Mouse (Mus musculus) cerebellum, adult 2 months (tissue): ENCODE data around the gene Gm13420. TPM values are rescaled to one million over a fixed set of nuclear protein-coding genes. Genes with fewer than 3 reads are reported as not detected.

Experiments
- DNase-seq, 2 experiments: peaks; one replicate each; pipeline ENCODE4 v3.0.0; 2021
- H3K27ac ChIP-seq: fragments of 200-500 bp; 2 replicates; pipeline ENCODE4 v1.5.1; 2012; ENCODE audit warnings: low read length, control low read depth, inconsistent platforms; ENCODE audit not compliant: insufficient read depth
- H3K27me3 ChIP-seq: fragments of 200-500 bp; 2 replicates; pipeline ENCODE4 v1.6.1; 2012; ENCODE audit warnings: inconsistent platforms, mild to moderate bottlenecking, low read length, moderate library complexity; ENCODE audit not compliant: control insufficient read depth, insufficient read depth
- H3K4me1 ChIP-seq: fragments of 200-500 bp; 2 replicates; pipeline ENCODE4 v1.6.1; 2011; ENCODE audit warnings: low read length; ENCODE audit not compliant: control insufficient read depth, insufficient read depth
- H3K4me3 ChIP-seq: fragments of 200-500 bp; replicated peaks from 2 replicates; pipeline ENCODE3; 2011; ENCODE audit warnings: mild to moderate bottlenecking, low read depth, low read length, control low read depth; ENCODE audit not compliant: insufficient read depth
- CTCF ChIP-seq: fragments of 200-500 bp; IDR thresholded peaks from 2 replicates; pipeline ENCODE4 v1.5.1; 2011; ENCODE audit warnings: low read depth, mild to moderate bottlenecking, control low read depth, low read length, moderate library complexity, borderline replicate concordance; ENCODE audit not compliant: insufficient read depth
- POLR2A ChIP-seq: fragments of 200-500 bp; IDR thresholded peaks from 2 replicates; pipeline ENCODE4 v1.6.1; 2011; ENCODE audit warnings: low read length, control low read depth, borderline replicate concordance; ENCODE audit not compliant: insufficient read depth
- WGBS: fragments of 180-500 bp; shearing (Covaris S2); methylation state at CpG from one replicate; pipeline ENCODE4 v1.1.7; 2018; 5-methylcytosine and 5-hydroxymethylcytosine counted together
- polyA plus RNA-seq: library from polyadenylated mRNA; depleted of rRNA; stranded (reverse); fragments of >200 nt; gene quantifications from 2 replicates; pipeline ENCODE4 v1.2.3, GENCODE M21; 2012

The Gm13420 gene
- polyA plus RNA-seq, 1 experiment, result 0.28 TPM

- DNase-seq, result peak; percentile 72 to 73
- no peaks in the 10 kb centered on the region for H3K27me3 ChIP-seq
- TF ChIP-seq CTCF (no peak), POLR2A (no peak)
- peaks cover 57% of the 10 kb centered on the region for H3K4me1 ChIP-seq
- 35% methylated on average over 18 of the region's 18 CpGs for WGBS
- H3K4me3 ChIP-seq, result no peak overlapping the region
- H3K27ac ChIP-seq, result peak overlapping the region; percentile 85
Observed at GRCm38 (mm10) chr2:29706726-29707620, 44.5 kb downstream of the Gm13420 start.

DNA sequence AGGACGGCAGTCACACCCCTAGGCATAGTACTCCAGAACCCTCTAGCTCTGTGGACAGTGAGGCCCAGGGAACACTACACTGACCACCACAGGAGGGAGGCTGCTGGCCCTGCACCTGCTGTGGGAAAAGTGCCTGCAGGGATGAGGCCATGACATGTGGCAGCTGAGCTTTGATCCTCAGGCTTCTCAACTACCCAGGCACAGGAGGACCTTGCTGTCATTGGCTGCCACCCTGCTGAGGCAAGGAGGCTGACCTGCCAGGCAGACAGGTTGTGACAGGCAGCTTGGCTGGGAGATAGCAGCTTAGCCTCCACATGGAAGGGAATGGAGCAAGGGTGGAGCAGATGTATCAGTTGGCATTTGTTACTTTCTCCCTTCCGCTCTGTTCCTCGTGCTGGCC lies 46.0 kb downstream of the Gm13420 start:
- Histone ChIP-seq H3K27ac (peak overlapping the region; percentile 85), H3K27me3 (no peaks in the 10 kb centered on the region), H3K4me1 (peaks cover 55% of the 10 kb centered on the region), H3K4me3 (no peak overlapping the region)
- DNase-seq, result peak; percentile 90 to 97
- TF ChIP-seq POLR2A (no peak), CTCF (no peak; the same call in 1 of the 2 replicates)
- WGBS, result 12% methylated on average over 3 of the region's 3 CpGs

DNA sequence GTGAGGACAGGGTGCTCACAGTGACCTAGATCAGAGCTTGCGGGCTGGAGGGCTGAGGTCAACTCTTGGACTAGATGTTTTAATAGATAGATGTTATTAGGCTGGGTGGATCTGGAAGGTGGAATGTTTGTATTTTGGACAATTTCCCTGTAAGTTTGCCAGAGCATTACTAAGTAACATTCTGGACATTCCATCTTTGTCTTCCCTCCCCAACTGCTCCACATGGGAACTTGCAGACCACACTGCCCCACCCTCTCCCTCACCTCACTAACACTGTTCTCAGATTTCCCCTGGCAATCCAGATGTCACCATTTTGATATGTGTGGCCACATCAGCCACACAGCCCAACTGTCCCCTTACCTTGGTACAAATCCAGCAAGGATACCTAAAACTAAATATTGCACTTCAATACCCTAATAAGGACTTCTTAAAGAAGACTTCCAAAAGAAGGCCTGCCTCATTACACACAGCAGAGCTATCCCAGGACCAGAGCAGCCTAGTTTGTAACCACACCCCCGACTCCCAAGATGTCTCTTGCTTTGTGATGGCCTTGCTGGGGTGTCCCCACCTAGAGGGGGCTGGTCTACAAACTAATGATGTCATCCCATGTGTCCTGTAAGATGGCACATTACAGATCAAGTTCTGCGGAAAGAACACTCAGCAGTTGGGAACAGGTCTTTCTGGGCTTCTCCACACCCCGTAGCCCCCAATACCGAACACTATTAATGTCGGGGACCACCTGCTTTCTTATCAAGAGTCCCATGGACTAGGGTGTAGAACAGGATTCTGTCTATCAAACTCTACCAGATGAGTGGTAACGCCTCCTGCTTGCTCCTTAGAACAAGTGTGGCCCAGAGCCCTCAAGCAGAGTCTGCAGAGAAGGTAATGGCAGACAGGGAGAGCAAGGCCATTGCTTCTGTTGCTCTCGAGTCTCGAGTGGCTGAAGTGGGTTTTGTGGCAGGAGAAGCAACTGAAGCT lies 48.1 kb downstream of the Gm13420 start:
- peaks cover 60% of the 10 kb centered on the region for H3K4me1 ChIP-seq
- DNase-seq, result no peak

DNA sequence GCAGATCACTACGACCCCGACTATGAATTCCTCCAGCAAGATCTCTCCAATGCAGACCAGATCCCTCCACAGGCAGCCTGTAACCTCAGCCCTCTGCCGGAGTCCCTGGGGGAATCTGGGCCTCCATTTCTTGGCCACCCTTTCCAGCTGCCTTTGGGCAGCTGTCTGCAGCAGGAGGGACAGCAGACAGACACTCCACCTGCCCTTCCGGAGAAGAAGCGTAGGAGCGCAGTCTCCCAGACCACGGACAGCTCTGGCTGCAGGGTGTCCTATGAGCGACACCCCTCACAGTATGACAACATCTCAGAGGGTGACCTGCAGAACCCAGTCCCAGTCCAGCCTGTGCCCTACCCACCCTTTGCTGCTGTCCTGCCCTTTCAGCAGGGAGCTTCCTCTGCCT lies 49.3 kb downstream of the Gm13420 start:
- 92% methylated on average over 8 of the region's 8 CpGs for WGBS
- no peaks in the 10 kb centered on the region for H3K27me3 ChIP-seq
- no peak overlapping the region for H3K27ac ChIP-seq
- no peak overlapping the region for H3K4me3 ChIP-seq
- H3K4me1 ChIP-seq, result peaks cover 50% of the 10 kb centered on the region
- no peak for TF ChIP-seq POLR2A
- TF ChIP-seq CTCF, result no peak
- DNase-seq, result no peak

More for the DNA sequence above, 48.1 kb downstream of the Gm13420 start:
- no peaks in the 10 kb centered on the region for H3K27me3 ChIP-seq
- no peak overlapping the region for H3K4me3 ChIP-seq
- H3K27ac ChIP-seq, result no peak overlapping the region
- WGBS, result 91% methylated on average over 9 of the region's 9 CpGs
- TF ChIP-seq POLR2A (no peak), CTCF (no peak)

DNA sequence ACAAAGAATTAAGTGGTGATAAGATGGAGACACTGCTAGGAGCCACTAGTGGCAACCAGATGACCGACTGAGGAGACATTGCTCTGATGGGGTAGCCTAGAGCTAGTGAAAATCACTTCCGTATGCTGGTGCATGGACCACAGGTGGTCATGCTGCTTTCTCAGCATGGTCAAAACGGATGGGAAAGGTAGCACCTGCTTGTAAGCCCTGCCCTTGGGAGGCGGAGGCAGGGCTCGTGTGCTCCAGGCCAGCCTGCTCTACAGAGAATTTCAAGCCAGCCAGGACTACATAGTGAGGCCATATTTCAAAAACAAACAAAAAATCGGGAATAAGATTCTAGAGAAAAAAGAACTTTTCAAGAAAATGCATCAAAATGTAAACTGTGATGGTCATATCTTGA lies 50.1 kb downstream of the Gm13420 start:
- Histone ChIP-seq H3K4me3 (no peak overlapping the region), H3K27ac (no peak overlapping the region), H3K27me3 (no peaks in the 10 kb centered on the region), H3K4me1 (peaks cover 42% of the 10 kb centered on the region)
- peak in 1 of 2 experiments; percentile 32 for DNase-seq
- TF ChIP-seq POLR2A (no peak), CTCF (no peak)
- 25% methylated on average over 6 of the region's 6 CpGs for WGBS

DNA sequence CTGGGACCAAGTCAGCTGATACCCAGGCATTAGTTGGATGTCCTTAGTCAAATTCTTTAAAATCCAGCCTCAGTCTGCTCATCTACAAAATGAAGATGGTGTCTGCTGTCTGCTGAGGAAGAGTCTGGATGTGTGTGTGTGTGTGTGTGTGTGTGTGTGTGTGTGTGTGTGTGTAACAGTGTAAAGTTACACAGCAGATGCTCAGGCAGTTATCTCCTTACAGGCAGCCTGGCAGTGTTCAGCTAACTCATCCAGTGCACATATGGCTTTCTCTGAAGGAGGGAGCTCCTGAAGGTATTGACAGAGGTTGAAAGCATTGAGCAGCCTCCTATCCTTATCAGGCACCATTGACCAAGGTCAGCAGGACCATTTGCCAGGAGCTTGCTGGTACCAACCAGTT lies 50.6 kb downstream of the Gm13420 start:
- Histone ChIP-seq H3K4me3 (no peak overlapping the region), H3K27me3 (no peaks in the 10 kb centered on the region), H3K27ac (0 out of 2 replicates have a peak overlapping the region, but pooled peaks have one; percentile 17), H3K4me1 (peaks cover 37% of the 10 kb centered on the region)
- no peak for DNase-seq
- no peak for TF ChIP-seq POLR2A
- TF ChIP-seq CTCF, result no peak

DNA sequence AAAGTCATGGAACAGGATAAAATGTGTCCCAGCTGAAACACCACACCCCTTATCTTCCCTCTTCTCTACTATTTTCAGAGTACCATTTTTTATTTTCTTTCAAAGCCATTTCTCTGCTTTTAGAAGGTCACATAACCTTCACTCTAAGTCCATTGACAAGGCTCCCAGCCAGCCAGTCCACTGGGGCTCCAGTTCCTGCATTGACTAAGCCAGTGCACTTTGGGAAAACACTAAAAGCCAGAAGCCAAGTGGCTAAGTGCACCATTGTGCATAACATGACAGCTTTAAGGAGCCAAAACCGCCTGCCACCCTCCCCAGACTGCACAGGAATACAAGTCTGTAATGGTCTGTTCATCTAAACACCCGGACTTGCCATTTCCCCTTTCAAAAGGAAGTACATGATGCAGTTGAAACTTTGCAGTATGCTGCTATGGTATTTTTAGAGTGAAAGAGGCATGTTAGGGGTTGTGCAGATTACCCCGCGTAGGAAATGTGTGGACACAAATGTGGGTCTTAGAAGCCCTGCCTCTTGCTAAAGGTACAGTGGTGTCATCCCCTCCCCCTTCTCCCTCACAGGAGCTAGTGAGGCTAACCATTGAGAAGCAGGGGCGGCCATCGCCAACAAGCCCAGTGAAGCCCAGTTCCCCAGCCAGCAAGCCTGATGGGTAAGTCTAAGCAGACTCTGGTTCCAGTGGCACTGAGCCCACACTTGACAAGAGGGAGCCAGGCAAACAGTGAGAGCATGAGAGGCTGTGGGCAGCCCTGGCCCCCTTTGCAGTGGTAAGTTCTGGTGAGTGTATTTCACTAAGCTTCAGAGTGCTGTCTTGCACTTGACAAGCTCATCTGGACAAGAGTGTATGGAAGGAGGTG lies 52.8 kb downstream of the Gm13420 start:
- no peak for TF ChIP-seq POLR2A
- no peak for TF ChIP-seq CTCF
- H3K4me3 ChIP-seq, result no peak overlapping the region
- peaks cover 15% of the 10 kb centered on the region for H3K4me1 ChIP-seq
- no peak overlapping the region for H3K27ac ChIP-seq
- no peaks in the 10 kb centered on the region for H3K27me3 ChIP-seq
- 72% methylated on average over 6 of the region's 6 CpGs for WGBS
- DNase-seq, result no peak
